ENCODE assay signal across 18 mouse cellular contexts in the genomic region with DNA sequence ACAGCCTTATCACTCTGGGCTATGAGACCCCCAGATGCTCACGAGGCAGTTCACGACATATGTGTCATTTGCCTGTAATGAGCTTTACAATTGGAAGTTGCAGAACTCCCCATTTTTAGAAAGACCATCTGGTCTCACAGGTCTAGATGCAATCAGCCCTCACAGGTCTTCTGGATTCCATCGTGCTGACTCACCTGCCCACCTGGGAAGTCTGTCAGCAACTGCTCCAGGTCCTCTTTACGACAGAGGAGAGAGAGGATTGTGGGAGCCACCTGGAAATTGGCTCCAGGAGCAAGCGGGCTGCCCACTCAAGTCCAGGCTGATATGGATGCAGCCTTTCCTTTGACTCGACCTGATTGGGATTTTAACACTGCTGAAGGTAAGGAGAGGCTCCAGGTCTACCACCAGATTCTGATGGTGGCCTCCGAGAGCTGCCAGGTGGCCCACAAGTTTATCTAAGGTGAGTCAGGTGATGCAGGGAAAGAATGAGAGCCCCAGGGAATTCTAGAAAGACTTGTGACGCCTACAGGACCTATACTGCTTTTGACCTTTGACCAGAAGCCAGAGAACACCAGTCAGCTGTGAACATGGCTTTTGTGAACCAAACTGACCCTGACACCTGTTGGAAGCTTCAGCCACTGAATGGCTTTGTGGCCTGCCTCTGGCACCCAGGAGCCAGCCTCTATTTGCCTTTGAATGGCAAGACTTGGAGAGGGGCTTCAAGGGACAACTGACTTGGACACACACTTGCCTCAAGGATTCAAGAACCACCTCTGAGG.
"Had no signal": no experiment of that assay in that cellular context is flagged by ENCODE, and none has a peak within 500 bp of the region (broad histone marks: within the 10 kb centered on the region; RNA-seq: fewer than 3 reads in every experiment).

No protein-coding gene starts in this region.

- ATAC-seq: liver, embryonic 12.5 days; midbrain, embryonic 15.5 days had no signal

- H3K4me1 ChIP-seq: liver, embryonic 12.5 days; megakaryocyte, embryonic 14.5 days; midbrain, embryonic 15.5 days; neural tube, embryonic 12.5 days had no signal

- H3K27ac ChIP-seq: kidney, postnatal 0 days; layer of hippocampus, adult 2 months; left cerebral cortex, adult 2 months; limb, embryonic 15.5 days; liver, embryonic 12.5 days; macrophage; midbrain, embryonic 15.5 days; neural tube, embryonic 12.5 days had no signal

- H3K27me3 ChIP-seq: limb, embryonic 15.5 days; liver, embryonic 12.5 days; midbrain, embryonic 15.5 days; neural tube, embryonic 12.5 days had no signal

- H3K9ac ChIP-seq: limb, embryonic 15.5 days; liver, embryonic 12.5 days; midbrain, embryonic 15.5 days; neural tube, embryonic 12.5 days had no signal

- H3K4me2 ChIP-seq: limb, embryonic 15.5 days; liver, embryonic 12.5 days; midbrain, embryonic 11.5 days; midbrain, embryonic 15.5 days; neural tube, embryonic 12.5 days had no signal

- DNase-seq: kidney, adult 18-20 months; kidney, postnatal 4 days; lung, postnatal 10 days; retina, postnatal 1 day; right cerebral cortex, postnatal 4 days; spleen, adult 18-20 months; thymus, adult 18-20 months; thymus, postnatal 14 days had no signal

- H3K36me3 ChIP-seq: limb, embryonic 15.5 days; liver, embryonic 12.5 days; midbrain, embryonic 15.5 days; neural tube, embryonic 12.5 days had no signal

- H3K4me3 ChIP-seq: layer of hippocampus, adult 2 months; left cerebral cortex, adult 2 months; limb, embryonic 15.5 days; liver, embryonic 12.5 days; megakaryocyte, embryonic 14.5 days; midbrain, embryonic 15.5 days; neural tube, embryonic 12.5 days had no signal

- H3K9me3 ChIP-seq: limb, embryonic 15.5 days; liver, embryonic 12.5 days; megakaryocyte, embryonic 14.5 days; midbrain, embryonic 15.5 days; neural tube, embryonic 12.5 days had no signal
